Mouse (Mus musculus): ENCODE data around the gene Kiss1r.
"Not testable (repeated sequence)": the region's sequence is repeated elsewhere in the genome, so short reads cannot be mapped to it uniquely, and the experiment has no call there.

Kiss1r gene

GRCm38 (mm10) chr10:79916808-79917531 lies at the start of gene Kiss1r:
Kiss1r (plus strand) TSS chr10:79916971.
- in situ Hi-C loops (cut with MboI, MseI): loop anchor here (10.0 kb wide), 1 partner anchor 1342 kb away; the partner anchor contains the start of gene Ilvbl

DNA sequence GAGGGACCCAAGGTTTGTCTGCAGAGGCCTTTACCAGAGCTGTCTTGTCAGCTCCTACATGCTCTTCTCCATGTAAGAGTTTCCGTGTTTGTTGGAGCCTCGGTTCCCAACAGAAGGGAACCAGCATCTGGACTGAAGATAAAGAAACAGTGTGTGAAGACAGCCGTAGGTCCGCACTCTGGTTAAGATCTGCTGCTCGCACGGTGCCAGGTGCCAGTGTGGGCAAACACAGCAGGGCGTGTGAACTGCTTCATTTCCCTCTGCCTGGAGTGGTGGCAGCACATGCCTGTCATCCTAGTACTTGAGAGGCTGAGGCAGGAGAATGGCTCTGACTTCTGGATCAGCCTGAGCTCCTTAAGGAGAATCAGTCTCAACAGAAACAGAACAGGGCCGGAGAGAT lies 44.9 kb upstream of the Kiss1r start:
- in situ Hi-C loops (cut with MboI, MseI): no loop called here

GRCm38 (mm10) chr10:79872862-79873261 lies 43.9 kb upstream of the Kiss1r start:
- in situ Hi-C loops (cut with MboI, MseI): no loop called here

DNA sequence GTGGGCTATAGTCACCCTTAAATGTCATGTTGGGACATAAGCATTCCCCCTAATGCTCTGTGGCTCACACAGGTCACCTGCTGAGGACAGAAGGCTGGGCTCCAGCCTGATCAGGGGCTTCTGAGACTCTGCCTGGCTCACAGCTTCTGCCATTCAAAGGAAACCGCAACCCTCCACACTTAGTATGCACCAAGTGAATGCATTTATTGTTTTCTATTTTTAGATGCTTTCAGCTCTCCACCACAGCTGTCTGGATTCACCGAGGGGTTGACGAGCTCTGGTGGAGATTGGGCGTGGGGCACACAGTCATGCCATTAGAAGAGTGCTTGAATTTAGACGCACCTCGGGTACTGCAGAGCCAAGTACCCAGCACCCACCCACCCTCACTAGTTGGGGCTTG lies 43.5 kb upstream of the Kiss1r start:
- in situ Hi-C loops (cut with MboI, MseI): no loop called here

DNA sequence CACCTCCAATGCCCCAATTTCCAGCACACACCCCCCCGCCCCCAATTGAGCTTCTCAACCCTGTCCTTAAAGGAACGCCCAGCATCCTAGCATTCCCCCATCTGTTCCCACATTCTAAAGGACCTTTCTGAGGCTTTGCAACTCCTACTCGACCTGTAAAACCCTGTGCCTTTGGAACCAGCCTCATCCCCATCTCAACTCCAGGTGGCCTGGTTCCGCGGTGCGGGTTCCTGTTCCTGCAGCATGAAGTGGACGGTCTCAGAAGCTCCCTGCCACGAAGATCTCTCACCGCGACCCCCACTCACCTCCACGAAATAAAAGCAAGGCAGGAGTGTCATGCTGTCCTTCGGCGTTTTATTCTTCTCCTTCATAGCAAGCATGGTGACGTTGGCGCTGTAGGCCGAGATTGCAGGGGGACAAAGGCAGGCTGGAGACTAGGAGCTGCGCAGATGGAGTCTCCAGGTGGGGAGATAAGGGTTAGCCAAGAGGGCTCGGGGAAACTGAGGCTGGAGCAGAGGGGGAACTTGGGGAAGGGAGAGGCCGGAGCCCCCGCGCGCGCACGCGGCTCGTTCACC lies 43.0 kb upstream of the Kiss1r start:
- in situ Hi-C loops (cut with MboI, MseI): no loop called here

DNA sequence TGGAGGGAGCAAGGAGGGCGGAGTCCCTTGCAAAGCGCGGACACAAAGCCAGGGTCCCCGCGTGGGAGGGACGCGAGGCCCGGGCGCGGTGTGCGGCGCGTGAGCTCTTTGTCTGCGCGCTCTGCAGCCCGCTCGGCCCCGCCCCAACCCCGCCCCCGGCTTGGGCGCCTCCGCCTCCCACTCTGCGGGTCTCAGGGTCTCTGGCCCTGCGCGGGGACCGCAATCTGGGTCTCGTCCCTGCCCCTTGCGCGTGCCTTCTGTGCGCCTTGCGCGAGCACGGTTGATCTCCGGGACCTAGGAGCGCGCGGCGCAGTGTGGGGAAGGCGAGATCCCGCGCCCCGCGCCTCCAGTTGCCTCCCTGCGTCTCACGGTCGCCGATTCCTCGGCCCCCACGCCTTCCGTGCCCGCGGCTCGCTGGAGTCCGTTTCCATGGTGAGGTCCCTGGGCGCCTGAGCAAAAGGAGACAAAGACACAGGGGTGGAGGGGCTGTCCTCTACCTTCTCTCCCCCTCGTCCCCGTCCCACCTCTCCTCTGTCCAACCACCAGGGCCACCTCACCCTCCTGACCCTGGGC lies 42.4 kb upstream of the Kiss1r start, which contains the start of the genes Prtn3 and Plppr3:
Gene Prtn3, plus strand, starts transcription at position 187 of the 573 bp plus-strand sequence.
Gene Plppr3, minus strand, starts transcription at position 345 of the 573 bp plus-strand sequence.
- in situ Hi-C loops (cut with MboI, MseI): no loop called here

GRCm38 (mm10) chr10:79877174-79877573 lies 39.6 kb upstream of the Kiss1r start:
- in situ Hi-C loops (cut with MboI, MseI): no loop called here

DNA sequence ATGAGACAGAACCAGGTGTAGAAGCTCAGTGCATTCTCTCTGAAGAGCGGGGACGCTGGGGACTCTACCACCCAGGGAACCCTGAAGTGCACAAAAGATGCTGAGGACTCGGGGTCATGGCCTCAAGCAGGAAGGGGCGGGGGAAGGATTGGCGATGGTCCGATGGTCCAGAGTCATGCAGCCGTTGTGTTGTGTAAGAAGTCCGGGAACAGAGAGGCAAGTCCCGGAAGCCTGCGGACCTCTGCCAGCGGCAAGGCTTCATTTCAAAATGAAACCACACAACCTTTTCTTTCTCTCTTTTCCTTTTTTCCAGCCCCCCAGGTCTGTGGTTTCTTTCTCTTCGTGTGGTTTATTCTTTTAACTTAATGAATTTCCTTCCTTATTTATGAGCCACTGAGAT lies 39.0 kb upstream of the Kiss1r start:
- in situ Hi-C loops (cut with MboI, MseI): no loop called here

GRCm38 (mm10) chr10:79879527-79879926 lies 37.2 kb upstream of the Kiss1r start:
- in situ Hi-C loops (cut with MboI, MseI): no loop called here

DNA sequence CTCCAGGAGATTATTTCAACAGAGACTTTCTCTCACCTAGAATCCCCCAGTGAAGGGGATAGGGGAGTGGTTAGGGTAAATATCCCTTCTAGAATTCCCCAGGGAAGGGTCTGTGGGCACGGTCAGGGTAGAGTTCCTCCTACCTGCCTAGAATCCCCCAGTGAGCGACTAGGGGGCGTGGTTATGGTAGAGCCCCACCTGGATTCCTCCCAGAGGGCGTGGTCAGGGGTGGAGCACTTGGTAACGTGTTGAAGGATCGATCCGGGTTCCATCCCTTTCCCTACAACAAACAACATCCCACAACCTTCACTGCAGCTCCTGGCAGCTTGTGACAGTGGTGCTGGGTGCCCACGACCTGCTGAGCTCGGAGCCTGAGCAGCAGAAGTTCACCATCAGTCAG lies 36.0 kb upstream of the Kiss1r start:
- in situ Hi-C loops (cut with MboI, MseI): no loop called here

GRCm38 (mm10) chr10:79881981-79882380 lies 34.8 kb upstream of the Kiss1r start:
- in situ Hi-C loops (cut with MboI, MseI): no loop called here

- in situ Hi-C loops (cut with MboI, MseI): no loop called here
Measured at GRCm38 (mm10) chr10:79883297-79884084, 33.3 kb upstream of the Kiss1r start.

- in situ Hi-C loops (cut with MboI, MseI): no loop called here
Measured at GRCm38 (mm10) chr10:79884446-79884845, 32.3 kb upstream of the Kiss1r start.

DNA sequence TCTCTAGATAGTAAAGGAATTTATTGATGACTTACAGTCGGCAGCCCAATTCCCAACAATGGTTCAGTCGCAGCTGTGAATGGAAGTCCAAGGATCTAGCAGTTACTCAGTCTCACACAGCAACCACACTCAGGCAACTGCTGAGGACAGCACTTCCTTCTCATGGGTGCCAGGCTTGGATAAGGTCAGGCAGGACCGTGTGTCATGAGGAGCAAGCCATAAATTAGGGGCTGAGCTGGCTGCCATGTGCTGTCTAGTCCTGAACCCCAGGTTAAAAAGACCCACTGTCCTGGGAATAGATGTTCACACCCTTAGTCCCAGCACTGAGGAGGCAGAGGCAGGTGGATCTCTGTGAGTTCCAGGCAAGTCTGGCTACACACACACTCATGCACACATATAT lies 31.8 kb upstream of the Kiss1r start:
- in situ Hi-C loops (cut with MboI, MseI): loop anchor here (5.0 kb wide), 1 partner anchor 67 kb away; no protein-coding TSS in a partner anchor

GRCm38 (mm10) chr10:79886054-79886453 lies 30.7 kb upstream of the Kiss1r start, which contains the start of gene Elane:
Elane (plus strand) TSS chr10:79886247.
- in situ Hi-C loops (cut with MboI, MseI): loop anchor here (5.0 kb wide), 1 partner anchor 66 kb away; no protein-coding TSS in a partner anchor

DNA sequence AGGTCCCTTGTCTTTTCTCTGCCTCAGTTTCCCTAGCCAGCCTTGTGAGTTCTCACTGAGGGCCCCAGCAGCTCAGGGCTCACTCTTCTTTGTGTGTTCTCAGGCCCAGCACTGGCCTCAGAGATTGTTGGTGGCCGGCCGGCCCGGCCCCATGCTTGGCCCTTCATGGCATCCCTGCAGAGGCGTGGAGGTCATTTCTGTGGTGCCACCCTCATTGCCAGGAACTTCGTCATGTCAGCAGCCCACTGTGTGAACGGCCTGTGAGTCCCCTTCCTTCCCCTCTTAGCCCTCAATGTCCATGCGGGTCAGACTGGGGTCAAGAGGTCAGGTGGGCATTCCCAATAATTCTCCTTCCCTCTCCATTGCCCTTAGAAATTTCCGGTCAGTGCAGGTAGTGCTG lies 30.2 kb upstream of the Kiss1r start:
- in situ Hi-C loops (cut with MboI, MseI): loop anchor here (5.0 kb wide), 1 partner anchor 66 kb away; no protein-coding TSS in a partner anchor

DNA sequence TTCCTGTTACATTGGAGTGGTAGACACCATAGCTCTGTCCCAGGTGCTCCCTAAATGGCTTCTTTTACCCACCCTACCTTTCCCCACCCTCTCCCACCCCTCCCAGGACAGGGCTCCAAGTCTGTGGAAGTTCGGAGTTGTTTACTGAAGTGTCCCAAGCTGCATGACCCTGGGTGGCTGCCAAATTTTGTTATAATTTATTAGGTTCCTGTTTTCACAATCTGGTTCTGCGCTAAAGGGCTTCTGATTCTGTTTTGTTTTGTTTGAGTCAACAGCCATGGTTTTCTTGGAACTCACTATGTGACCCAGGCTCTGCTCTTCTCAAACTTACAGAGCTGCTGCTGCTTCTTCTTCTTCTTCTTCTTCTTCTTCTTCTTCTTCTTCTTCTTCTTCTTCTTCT lies 27.4 kb upstream of the Kiss1r start:
- in situ Hi-C loops (cut with MboI, MseI): loop anchor here (5.0 kb wide), 1 partner anchor 63 kb away; no protein-coding TSS in a partner anchor

GRCm38 (mm10) chr10:79890670-79891069 lies 26.1 kb upstream of the Kiss1r start, which contains the start of gene Cfd:
Cfd (plus strand) TSS chr10:79890853.
- in situ Hi-C loops (cut with MboI, MseI): no loop called here

- in situ Hi-C loops (cut with MboI, MseI): not testable (repeated sequence)
Measured at GRCm38 (mm10) chr10:79892451-79893118, 24.2 kb upstream of the Kiss1r start.

DNA sequence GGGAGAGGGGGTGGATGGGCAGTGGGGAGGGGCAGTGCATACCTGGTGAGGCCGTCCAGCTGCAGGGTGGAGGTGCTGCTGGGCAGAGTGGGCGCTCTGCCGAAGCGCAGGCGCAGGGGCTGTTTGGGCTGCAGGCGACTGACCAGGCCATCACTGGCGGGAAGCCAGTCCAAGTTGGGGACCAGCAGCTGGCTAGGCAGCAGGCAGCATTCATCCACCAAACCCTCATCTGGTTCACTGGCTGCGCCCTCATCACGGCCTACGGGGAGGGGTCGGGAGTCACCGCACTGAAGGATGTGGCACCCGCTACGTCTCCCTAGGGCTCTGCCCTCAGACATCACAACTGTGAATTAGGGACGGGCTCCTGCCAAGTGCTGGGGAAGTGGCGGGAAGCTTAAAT lies 20.5 kb upstream of the Kiss1r start:
- in situ Hi-C loops (cut with MboI, MseI): no loop called here

- in situ Hi-C loops (cut with MboI, MseI): no loop called here
Measured at GRCm38 (mm10) chr10:79896814-79897213, 20.0 kb upstream of the Kiss1r start.

All from T-helper 1 cell (primary cell).